Mouse (Mus musculus): ENCODE results near the gene Hoxb3.

Gene Hoxb3

DNA sequence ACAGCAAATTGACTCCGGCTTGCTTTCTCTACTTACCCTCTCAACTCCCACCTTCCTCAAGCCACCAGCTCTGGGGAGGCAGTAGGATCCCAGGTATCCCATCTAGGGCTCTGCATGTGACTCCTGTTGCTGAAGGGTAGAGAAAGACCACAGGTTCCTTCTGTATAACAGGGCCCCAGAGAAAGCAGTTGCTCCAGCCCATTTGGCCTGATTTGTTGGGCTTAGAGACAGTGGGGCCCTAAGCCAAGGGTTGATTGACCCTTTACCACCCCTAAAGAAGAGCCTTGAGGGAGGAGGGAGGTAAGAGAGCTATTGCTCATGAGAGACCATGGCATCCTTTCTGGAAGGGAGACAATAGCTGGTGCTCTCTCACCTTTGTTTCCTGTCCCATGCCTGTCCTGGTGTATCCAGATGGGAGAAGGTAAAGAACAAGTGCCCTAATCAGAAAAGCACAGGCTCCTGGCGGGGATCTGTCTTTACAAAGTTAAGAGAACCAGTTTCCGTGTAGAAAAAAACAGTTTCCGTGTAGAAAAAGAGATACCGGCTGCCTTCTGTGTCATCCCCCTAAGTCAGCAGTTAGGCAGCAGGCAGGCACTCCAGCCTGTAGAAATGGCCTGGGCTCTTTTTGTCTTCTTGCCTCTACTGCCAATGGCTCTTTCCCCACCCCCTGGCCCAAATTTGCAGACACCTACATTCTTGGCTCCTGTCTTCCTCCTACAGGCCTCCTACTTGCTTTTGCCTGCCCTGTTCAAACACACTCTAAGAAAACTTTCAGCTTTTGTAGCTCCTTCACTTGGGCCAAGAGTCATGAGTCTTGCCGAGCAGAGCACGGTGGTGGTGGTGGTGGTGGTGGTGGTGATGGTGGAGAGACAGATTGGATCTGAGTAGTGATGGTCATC lies 16.1 kb downstream of the Hoxb3 start:
- in situ Hi-C loops (cut with MboI, MseI) = no loop called here

DNA sequence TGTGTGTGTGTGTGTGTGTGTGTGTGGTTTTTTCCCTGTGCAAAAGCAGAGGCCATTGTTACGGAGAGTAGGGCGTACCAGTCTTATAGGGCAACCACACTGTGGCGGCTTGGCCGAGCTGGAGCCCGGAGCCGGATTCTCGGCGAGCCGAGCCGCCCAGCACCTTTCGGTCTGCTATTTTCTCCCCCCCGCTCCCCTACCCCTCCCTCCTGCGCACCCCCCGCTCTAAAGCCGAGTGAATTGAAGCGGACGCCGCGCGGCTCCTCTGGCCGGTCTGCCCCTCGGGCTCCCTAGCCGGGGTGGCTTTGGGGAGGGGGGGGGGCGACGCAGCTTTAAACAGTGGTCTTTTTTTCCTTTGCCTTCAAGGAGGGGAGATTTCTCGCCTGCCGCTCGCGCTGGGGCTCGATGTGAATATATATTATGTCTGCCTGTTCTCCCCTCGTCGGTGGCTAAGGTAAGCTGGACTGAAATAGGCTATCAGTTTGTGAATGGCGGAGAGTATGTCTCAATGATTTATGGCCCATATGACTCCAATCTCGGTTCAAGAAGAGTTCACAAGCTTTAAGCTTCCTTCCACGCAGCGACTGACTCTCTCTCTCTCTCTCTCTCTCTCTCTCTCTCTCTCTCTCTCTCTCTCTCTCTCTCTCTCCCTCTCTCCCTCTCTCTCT lies 17.7 kb downstream of the Hoxb3 start:
- in situ Hi-C loops (cut with MboI, MseI) = no loop called here

DNA sequence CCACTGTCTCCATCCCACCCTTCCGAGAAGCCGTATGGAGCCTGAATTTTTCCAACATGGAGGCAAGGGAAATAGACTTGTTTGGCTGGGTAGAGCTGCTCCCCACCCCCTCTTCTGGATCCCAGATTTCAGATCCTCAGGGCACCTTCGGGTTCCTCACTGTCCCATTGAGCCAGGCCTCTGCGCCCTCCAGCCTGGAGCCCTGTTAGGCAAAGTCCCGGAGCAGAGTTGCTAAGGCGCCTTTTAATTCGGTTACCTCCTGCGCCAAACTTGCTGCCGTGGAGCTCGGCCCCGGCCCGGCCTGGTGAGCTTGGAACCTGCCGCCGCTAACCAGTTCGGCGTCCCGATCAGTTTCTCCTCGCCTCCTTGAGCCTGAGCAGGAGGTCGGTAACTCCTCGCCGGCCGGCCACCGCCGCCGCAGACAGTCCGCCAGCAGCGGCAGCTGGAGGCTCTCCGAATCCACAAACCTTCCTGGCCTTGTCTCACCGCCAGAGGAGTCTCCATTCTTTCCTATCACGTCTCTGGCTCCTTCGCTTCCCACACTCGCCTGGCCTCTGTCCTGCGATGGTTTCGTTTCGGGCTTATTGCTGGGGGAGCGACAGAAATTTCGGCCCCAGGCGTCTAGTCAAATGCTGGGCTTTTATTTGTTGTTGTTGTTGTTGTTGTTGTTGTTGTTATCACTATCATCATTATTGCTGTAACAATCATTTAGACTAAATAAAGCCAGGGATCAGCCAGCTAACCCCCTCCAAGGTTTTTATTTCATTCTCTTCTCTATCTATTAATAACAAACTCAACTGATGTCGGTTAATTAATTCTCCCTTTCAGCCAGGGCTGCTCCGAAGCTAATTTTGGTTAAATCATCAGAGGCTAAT lies 18.8 kb downstream of the Hoxb3 start:
- in situ Hi-C loops (cut with MboI, MseI) = no loop called here

GRCm38 (mm10) chr11:96342576-96342930 lies 19.4 kb downstream of the Hoxb3 start:
- in situ Hi-C loops (cut with MboI, MseI) = no loop called here

GRCm38 (mm10) chr11:96343206-96343745 lies 20.1 kb downstream of the Hoxb3 start:
- in situ Hi-C loops (cut with MboI, MseI) = no loop called here

GRCm38 (mm10) chr11:96344061-96344877 lies 21.1 kb downstream of the Hoxb3 start:
- in situ Hi-C loops (cut with MboI, MseI) = no loop called here

GRCm38 (mm10) chr11:96344878-96345159 lies 21.7 kb downstream of the Hoxb3 start:
- in situ Hi-C loops (cut with MboI, MseI) = no loop called here

DNA sequence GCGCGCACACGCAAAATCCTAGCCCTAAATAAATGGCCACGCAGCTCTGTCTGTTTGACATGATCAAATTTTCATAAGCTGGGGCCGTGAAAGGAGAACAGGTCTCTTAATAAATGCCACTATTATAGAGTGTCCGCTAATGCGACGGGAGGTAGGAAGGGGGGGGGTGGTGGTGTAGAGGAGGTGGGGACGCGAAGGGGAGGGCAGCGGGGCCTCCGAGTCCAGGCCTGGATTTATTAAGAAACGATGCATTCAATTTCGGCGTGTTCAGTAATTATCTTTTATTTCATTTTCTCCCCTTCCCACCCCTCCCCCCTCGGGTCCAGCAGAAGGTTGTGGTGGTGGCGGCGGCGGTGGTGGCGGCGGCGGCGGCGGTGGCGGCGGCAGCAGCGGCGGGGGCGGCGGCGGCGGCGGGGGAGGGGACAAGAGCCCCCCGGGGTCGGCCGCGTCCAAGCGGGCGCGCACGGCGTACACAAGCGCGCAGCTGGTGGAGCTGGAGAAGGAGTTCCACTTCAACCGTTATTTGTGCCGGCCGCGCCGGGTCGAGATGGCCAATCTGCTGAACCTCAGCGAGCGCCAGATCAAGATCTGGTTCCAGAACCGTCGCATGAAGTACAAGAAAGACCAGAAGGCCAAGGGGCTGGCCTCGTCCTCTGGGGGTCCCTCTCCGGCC lies 22.2 kb downstream of the Hoxb3 start:
- in situ Hi-C loops (cut with MboI, MseI) = no loop called here

- in situ Hi-C loops (cut with MboI, MseI) = no loop called here
Measured at GRCm38 (mm10) chr11:96345893-96346806, 23.0 kb downstream of the Hoxb3 start.

DNA sequence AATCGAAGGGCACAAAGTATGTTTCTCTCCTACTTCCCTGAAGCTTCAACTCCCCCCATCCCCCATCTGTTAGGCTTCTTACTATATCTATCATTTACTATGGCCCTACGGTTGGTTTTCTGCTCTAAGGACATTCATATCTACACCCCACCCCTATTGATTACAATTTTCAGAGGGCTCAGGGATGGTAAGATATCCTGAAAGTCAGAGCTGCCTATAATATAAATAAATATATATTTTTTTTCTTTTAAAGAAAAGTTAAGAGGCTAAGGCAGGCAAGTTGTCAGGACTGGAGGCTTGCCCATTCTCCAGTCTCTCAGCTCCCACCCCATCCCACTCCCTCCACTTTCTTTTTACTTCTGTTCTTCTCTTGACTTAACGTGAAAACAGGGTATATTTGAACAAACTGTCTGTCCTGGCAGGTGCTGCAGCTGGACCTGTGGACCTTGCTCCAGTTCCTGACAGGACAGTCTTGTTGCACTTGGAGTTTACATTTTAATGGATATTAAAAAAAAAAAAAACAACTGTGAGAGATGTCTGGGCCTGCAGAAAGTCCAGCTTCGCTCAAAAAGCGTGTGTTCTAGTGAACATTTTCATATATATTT lies 23.9 kb downstream of the Hoxb3 start:
- in situ Hi-C loops (cut with MboI, MseI) = no loop called here

DNA sequence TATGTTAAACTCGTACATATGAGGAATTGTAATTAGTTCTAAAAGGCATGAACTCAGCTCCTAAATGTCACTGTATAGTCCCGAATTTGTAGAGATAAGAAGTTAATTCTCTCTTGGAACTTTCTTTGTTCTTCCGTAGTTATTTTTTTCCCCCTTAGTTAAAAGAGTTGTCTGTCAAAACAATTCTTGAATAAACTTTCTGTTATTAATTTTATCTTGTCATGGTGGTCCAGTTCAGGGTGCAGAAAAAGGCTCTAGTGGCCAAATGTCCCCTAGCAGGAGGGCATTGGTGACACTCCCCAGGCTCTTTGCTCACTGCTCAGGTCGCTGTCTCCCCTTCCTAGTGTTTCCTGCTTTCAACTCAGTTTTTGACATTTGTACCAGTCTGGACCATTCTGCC lies 24.6 kb downstream of the Hoxb3 start:
- in situ Hi-C loops (cut with MboI, MseI) = no loop called here

DNA sequence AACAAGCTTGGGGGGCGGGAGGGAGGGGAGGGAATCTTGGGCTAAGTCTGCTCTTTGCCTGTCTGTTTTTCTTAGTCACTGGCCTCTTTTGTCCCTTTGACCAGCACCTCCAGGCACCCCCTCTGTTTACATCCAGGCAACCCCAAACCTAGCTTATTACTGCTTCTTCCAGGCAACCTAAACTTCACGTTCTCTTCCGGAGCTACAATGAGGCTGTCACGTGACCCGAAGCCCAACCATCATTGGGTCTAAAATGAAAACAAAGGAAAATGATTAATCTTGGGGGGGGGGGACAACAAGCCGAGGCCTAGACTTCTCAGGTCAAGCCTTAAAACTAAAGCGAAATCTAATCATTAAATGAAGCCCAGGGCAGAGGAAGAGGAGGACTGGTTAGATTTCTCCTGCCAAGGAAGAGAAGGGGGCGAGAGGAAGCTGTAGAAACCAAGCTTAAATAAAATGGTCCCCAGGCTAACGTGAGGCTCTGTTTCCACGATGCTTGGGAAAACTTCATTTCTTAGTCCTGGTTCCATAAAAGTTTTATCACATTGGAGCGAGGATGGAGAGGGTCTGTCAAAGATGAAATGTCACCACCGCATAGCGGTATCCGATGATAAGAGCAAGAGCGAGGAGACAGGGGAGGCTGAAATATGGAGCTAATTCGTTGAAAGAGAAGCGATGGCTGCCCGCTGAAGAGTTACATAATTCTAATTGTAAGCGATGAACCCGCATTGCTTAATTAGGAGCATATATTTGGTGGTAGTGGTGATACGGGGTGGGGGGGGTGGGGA lies 25.2 kb downstream of the Hoxb3 start:
- in situ Hi-C loops (cut with MboI, MseI) = no loop called here

GRCm38 (mm10) chr11:96348988-96349387 lies 25.9 kb downstream of the Hoxb3 start:
- in situ Hi-C loops (cut with MboI, MseI) = no loop called here

DNA sequence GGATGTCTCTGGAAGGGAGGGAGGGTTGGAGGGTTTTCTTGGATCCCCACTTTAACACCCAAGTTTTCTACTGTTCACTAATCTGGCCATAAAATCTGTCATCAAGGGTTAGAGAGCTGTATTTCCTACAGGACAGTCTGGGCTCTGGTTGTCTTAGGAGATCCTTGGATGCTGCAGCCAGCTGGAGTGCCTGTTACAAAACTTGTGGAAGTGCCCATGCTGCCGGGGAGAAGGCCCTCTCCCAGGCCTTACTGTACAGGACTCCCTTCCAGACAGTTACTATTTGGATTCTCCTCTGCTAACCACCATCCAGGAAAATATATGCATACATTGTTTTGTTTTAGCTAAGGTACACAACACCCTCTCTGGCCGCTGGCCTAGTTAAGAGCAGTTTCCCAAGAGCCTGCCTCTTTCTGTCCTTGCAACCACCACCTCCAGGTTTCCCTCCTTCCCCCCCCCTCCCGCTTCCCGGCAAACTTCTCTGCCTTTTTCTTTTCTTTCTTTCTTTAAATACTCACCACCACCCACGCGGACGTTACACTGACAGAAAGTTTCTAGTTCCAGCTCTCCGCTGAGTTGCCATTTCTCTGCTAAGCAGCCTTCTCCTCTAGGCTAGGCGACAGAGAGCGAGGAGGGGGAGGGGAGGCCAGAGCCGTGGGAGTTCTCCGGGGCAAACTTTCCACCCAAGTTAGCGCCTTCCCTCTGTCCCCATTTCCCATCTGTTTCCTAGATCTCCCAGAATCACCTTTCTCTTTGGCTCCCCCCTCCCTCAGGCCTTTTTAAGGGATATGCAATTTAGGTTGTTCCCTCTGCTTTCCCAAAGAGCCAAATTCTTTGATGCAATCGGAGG lies 26.6 kb downstream of the Hoxb3 start:
- in situ Hi-C loops (cut with MboI, MseI) = no loop called here

DNA sequence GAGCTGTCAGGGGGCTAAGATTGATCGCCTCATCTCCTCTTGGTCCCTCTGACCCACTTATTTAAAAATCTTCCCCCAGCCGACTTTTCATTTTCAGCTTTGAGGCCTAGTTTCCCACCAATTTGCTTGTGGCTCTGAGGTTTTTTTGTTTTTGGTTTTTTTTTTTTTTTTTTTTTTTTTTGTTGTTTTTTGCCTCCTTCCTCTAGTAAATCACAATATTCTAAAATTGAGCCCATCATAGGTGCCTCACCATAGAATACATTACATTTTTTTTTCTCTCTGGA lies 27.2 kb downstream of the Hoxb3 start, which contains the start of gene Hoxb2:
Hoxb2 (plus strand) TSS at position 185 of the 284 bp plus-strand sequence.
- in situ Hi-C loops (cut with MboI, MseI) = no loop called here

GRCm38 (mm10) chr11:96350791-96351190 lies 27.7 kb downstream of the Hoxb3 start:
- in situ Hi-C loops (cut with MboI, MseI) = no loop called here

- in situ Hi-C loops (cut with MboI, MseI) = no loop called here
Measured at GRCm38 (mm10) chr11:96351312-96351711, 28.2 kb downstream of the Hoxb3 start.

- in situ Hi-C loops (cut with MboI, MseI) = no loop called here
Measured at GRCm38 (mm10) chr11:96351831-96352230, 28.7 kb downstream of the Hoxb3 start.
